Mouse (Mus musculus) thymus, adult 18-20 months (tissue): Measurements from ENCODE around the gene Pip5k1a.
"Not testable (repeated sequence)": the region's sequence is repeated elsewhere in the genome, so short reads cannot be mapped to it uniquely, and the experiment has no call there.

Experiments used
- DNase-seq, 2 experiments: peaks; one replicate each; pipeline ENCODE4 v3.0.0; 2022; ENCODE audit warnings: mixed read lengths in 2 of 2

Gene Pip5k1a

GRCm38 (mm10) chr3:95041625-95042024 lies 65.1 kb downstream of the Pip5k1a start:
- no peak for DNase-seq

GRCm38 (mm10) chr3:95029953-95030352 lies 76.8 kb downstream of the Pip5k1a start:
- DNase-seq, result no peak

- not testable (repeated sequence) for DNase-seq
Measured at GRCm38 (mm10) chr3:95029291-95029827, 77.4 kb downstream of the Pip5k1a start.

- no peak for DNase-seq
Measured at GRCm38 (mm10) chr3:95028603-95029002, 78.1 kb downstream of the Pip5k1a start.

- DNase-seq, result peak; percentile 70 to 80
Measured at GRCm38 (mm10) chr3:95027701-95028100, 79.0 kb downstream of the Pip5k1a start.

GRCm38 (mm10) chr3:95027057-95027645 lies 79.6 kb downstream of the Pip5k1a start:
- peak in 1 of 2 experiments; percentile 30 for DNase-seq

- no peak for DNase-seq
Measured at GRCm38 (mm10) chr3:95025202-95025601, 81.5 kb downstream of the Pip5k1a start.

- DNase-seq, result no peak
Measured at GRCm38 (mm10) chr3:95024551-95024950, 82.2 kb downstream of the Pip5k1a start.

- DNase-seq, result not testable (repeated sequence)
Measured at GRCm38 (mm10) chr3:95020956-95021355, 85.8 kb downstream of the Pip5k1a start.

GRCm38 (mm10) chr3:95018741-95019140 lies 88.0 kb downstream of the Pip5k1a start:
- DNase-seq, result no peak

GRCm38 (mm10) chr3:95016532-95017056 lies 90.1 kb downstream of the Pip5k1a start:
- DNase-seq, result no peak

- DNase-seq, result peak; percentile 88 to 93
Measured at GRCm38 (mm10) chr3:95015891-95016531, 90.7 kb downstream of the Pip5k1a start.

- DNase-seq, result peak; percentile 98 to 100
Measured at GRCm38 (mm10) chr3:95015337-95015872, 91.3 kb downstream of the Pip5k1a start, which contains the start of gene Zfp687. Gene Zfp687, minus strand, starts transcription at chr3:95015448.

- DNase-seq, result peak; percentile 59 to 65
Measured at GRCm38 (mm10) chr3:95014428-95015151, 92.1 kb downstream of the Pip5k1a start.

- peak in 1 of 2 experiments; percentile 28 for DNase-seq
Measured at GRCm38 (mm10) chr3:95013699-95014427, 92.9 kb downstream of the Pip5k1a start.

GRCm38 (mm10) chr3:95012982-95013381 lies 93.7 kb downstream of the Pip5k1a start:
- no peak for DNase-seq

- no peak for DNase-seq
Measured at GRCm38 (mm10) chr3:95010396-95010795, 96.3 kb downstream of the Pip5k1a start.
